Mouse (Mus musculus): ENCODE measurements at regions not wholly inside any gene's neighbourhood (a gene's known extent, or its start where the extent isn't known, plus 50 kb on each side); places are given as distances from the start of the nearest gene placed in this dataset.

GRCm38 (mm10) chr12:32735224-32735623 is 84.1 kb upstream of the Nampt start:
- DNase-seq (ENCODE audit: low spot score in 2 of 2): no peak

- no peak for DNase-seq (ENCODE audit: low spot score in 2 of 2)
Observed at GRCm38 (mm10) chr12:32741465-32741864, 77.9 kb upstream of the Nampt start.

GRCm38 (mm10) chr12:32757441-32758119 is 61.8 kb upstream of the Nampt start:
- no peak for DNase-seq (ENCODE audit: low spot score in 2 of 2)

- no peak for DNase-seq (ENCODE audit: low spot score in 2 of 2)
Observed at GRCm38 (mm10) chr12:32758150-32758549, 61.2 kb upstream of the Nampt start.

- DNase-seq (ENCODE audit: low spot score in 2 of 2): no peak
Observed at GRCm38 (mm10) chr12:32760627-32761026, 58.7 kb upstream of the Nampt start.

- DNase-seq (ENCODE audit: low spot score in 2 of 2): no peak
Observed at GRCm38 (mm10) chr12:32761055-32761454, 58.3 kb upstream of the Nampt start.

GRCm38 (mm10) chr12:32764271-32764670 is 55.1 kb upstream of the Nampt start:
- no peak for DNase-seq (ENCODE audit: low spot score in 2 of 2)

- no peak for DNase-seq (ENCODE audit: low spot score in 2 of 2)
Observed at GRCm38 (mm10) chr12:32764747-32765146, 54.6 kb upstream of the Nampt start.

GRCm38 (mm10) chr12:32765861-32766260 is 53.5 kb upstream of the Nampt start:
- DNase-seq (ENCODE audit: low spot score in 2 of 2): no peak

GRCm38 (mm10) chr12:32766575-32766974 is 52.8 kb upstream of the Nampt start:
- DNase-seq (ENCODE audit: low spot score in 2 of 2): no peak

- DNase-seq (ENCODE audit: low spot score in 2 of 2): no peak
Observed at GRCm38 (mm10) chr12:32767206-32768081, 51.9 kb upstream of the Nampt start.

GRCm38 (mm10) chr12:32768082-32768743 is 51.1 kb upstream of the Nampt start:
- no peak for DNase-seq (ENCODE audit: low spot score in 2 of 2)

GRCm38 (mm10) chr12:32768744-32769535 is 50.4 kb upstream of the Nampt start:
- DNase-seq (ENCODE audit: low spot score in 2 of 2): no peak
